Mouse (Mus musculus) cerebellum, adult 18-20 months (tissue): ENCODE data around the gene Cpt1c.

Experiments
- DNase-seq, 2 experiments: peaks; one replicate each; pipeline ENCODE4 v3.0.0; 2021

The Cpt1c gene

DNA sequence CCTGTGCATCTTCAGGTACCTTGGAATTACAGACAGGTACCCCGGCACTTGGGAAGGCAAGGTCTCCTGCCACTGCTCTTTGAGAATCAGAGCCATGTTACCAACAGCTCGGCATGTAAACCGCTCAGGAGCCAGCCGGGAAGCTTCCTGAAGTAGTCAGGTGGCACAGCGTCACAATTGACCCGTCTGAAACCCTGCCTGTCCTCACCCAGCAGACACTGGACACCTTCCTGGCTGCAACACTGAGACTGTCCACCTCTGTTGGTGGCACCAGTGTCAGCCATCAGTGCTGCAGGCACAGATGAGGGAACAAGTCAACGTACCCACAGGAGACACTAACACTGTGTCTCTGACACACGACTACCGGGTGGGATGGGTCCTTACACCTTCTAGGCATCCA lies 59.3 kb downstream of the Cpt1c start:
- DNase-seq: no peak

DNA sequence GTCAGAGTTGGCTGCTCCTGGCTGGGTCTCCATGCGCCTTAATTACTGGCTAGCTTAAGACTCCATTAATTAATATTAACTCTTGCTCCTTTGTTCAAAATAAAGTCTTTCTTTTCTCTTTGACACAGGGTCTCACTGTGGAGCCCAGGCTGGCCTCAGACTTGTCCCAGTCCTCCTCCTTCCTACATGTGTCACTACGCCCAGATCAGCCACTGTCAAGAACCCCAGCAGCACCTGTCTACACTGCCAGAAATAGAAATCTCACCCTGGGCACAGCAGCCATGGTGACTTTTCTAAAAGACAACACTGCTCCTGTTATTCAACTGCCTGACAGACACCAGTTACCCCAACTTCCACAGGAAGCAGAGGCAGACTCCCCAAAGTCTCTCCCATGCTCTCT lies 60.3 kb downstream of the Cpt1c start:
- no peak for DNase-seq
